Mouse (Mus musculus): ENCODE data around the gene Ppp5c.

GRCm38 (mm10) chr7:16974018-16974417 is 53.7 kb downstream of the Ppp5c start:
- TF ChIP-seq CTCF (IDR thresholded peaks at IDR 0.05; ENCODE audit: control insufficient read depth, insufficient read depth, low read length): no peak
- no peak for TF ChIP-seq POLR2A (IDR thresholded peaks at IDR 0.05; ENCODE audit: borderline replicate concordance, control insufficient read depth, low read depth, low read length)
